Mouse (Mus musculus) spleen, adult 2 months (tissue): ENCODE results near the gene Rcvrn.

Experiments
- CTCF ChIP-seq: fragments of 200-500 bp; IDR thresholded peaks from 2 replicates; pipeline ENCODE4 v1.5.1; 2011; ENCODE audit warnings: mild to moderate bottlenecking, inconsistent platforms; ENCODE audit not compliant: insufficient read depth, insufficient read length, insufficient replicate concordance; ENCODE audit errors: extremely low read depth
- POLR2A ChIP-seq: fragments of 200-500 bp; IDR thresholded peaks from 2 replicates; pipeline ENCODE4 v1.6.1; 2011; ENCODE audit warnings: low read depth, low read length, inconsistent platforms

GRCm38 (mm10) chr11:67715382-67715781 lies 20.3 kb downstream of the Rcvrn start:
- TF ChIP-seq CTCF (no peak), POLR2A (no peak)
